Mouse (Mus musculus) thymus, adult 18-20 months (tissue): ENCODE measurements around the gene Hemk1.
A peak's percentile ranks its signal among the peaks of the same experiment; 100 is the strongest.

ENCODE experiments used
- DNase-seq, 2 experiments: peaks; one replicate each; pipeline ENCODE4 v3.0.0; 2022; ENCODE audit warnings: mixed read lengths in 2 of 2

Gene Hemk1

GRCm38 (mm10) chr9:107338172-107338883, at the start of gene Hemk1:
Gene Hemk1, minus strand, starts transcription at chr9:107338350.
- peak; percentile 46 to 59 for DNase-seq

GRCm38 (mm10) chr9:107387708-107388107, 49.6 kb upstream of the Hemk1 start:
- no peak for DNase-seq

GRCm38 (mm10) chr9:107386722-107387121, 48.6 kb upstream of the Hemk1 start:
- DNase-seq = no peak

- no peak for DNase-seq
Measured at GRCm38 (mm10) chr9:107384396-107384795, 46.2 kb upstream of the Hemk1 start.

- no peak for DNase-seq
Measured at GRCm38 (mm10) chr9:107381723-107382122, 43.6 kb upstream of the Hemk1 start.

- no peak for DNase-seq
Measured at GRCm38 (mm10) chr9:107377961-107378512, 39.9 kb upstream of the Hemk1 start.

- DNase-seq = no peak
Measured at GRCm38 (mm10) chr9:107375451-107375850, 37.3 kb upstream of the Hemk1 start.

GRCm38 (mm10) chr9:107374623-107375022, 36.5 kb upstream of the Hemk1 start:
- DNase-seq = no peak

- no peak for DNase-seq
Measured at GRCm38 (mm10) chr9:107372441-107372840, 34.3 kb upstream of the Hemk1 start.

GRCm38 (mm10) chr9:107370106-107370463, 31.9 kb upstream of the Hemk1 start:
- DNase-seq = no peak

GRCm38 (mm10) chr9:107369270-107370105, 31.3 kb upstream of the Hemk1 start:
- no peak for DNase-seq

GRCm38 (mm10) chr9:107368302-107368701, 30.2 kb upstream of the Hemk1 start:
- DNase-seq = no peak

GRCm38 (mm10) chr9:107366644-107367043, 28.5 kb upstream of the Hemk1 start:
- no peak for DNase-seq

GRCm38 (mm10) chr9:107360989-107361388, 22.8 kb upstream of the Hemk1 start:
- DNase-seq = no peak

- peak in 1 of 2 experiments; percentile 29 for DNase-seq
Measured at GRCm38 (mm10) chr9:107357651-107358050, 19.5 kb upstream of the Hemk1 start.

GRCm38 (mm10) chr9:107355870-107356765, 18.0 kb upstream of the Hemk1 start:
- peak in 1 of 2 experiments; percentile 31 for DNase-seq

- no peak for DNase-seq
Measured at GRCm38 (mm10) chr9:107354826-107355225, 16.7 kb upstream of the Hemk1 start.

GRCm38 (mm10) chr9:107349321-107349720, 11.2 kb upstream of the Hemk1 start:
- DNase-seq = no peak

GRCm38 (mm10) chr9:107347586-107348183, 9.5 kb upstream of the Hemk1 start:
- DNase-seq = no peak

GRCm38 (mm10) chr9:107346081-107346480, 7.9 kb upstream of the Hemk1 start:
- DNase-seq = no peak

GRCm38 (mm10) chr9:107344027-107344426, 5.9 kb upstream of the Hemk1 start:
- no peak for DNase-seq
